Mouse (Mus musculus) gastrocnemius, postnatal 25 days (tissue): ENCODE data around the gene Chil6. TPM values are rescaled to one million over a fixed set of nuclear protein-coding genes. Genes with fewer than 3 reads are reported as not detected.

Experiments
- DNase-seq: peaks from one replicate; pipeline ENCODE4 v3.0.0; 2022
- long read RNA-seq, 2 experiments: library from polyadenylated mRNA; stranded (forward); transcript quantifications; one replicate each; pipeline ENCODE4 v2.0.0; 2021
- total RNA-seq, 2 experiments: library from RNA; stranded (reverse); gene quantifications; 1 replicate in 1 of 2; 2 replicates in 1 of 2; pipeline ENCODE4 v1.2.3; 2021

Gene Chil6
- not detected for total RNA-seq
- long read RNA-seq, experiment 1, result 0 reads
- long read RNA-seq, experiment 2, result 0 reads

DNA sequence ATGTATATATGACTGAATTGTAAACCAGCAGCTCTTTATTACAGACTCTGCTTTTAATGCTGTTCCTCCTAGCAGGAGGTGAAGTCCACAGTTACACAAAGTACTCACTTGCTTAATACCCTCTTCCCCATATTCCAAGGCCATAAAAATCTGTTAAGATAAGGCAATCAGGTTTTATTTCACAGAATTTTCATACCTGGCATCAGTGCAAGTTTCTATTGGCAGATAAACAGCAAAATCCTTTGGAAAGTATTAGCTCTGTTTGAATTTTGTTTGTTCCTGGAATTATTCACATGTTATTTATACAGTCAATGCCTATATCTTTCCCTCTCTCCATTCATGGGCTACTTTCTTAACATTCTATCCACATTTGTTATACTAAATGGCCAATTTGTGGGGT, at the start of gene Chil6:
TSS of gene Chil6 (minus strand) at position 101 of the 400 bp plus-strand sequence.
- no peak for DNase-seq

DNA sequence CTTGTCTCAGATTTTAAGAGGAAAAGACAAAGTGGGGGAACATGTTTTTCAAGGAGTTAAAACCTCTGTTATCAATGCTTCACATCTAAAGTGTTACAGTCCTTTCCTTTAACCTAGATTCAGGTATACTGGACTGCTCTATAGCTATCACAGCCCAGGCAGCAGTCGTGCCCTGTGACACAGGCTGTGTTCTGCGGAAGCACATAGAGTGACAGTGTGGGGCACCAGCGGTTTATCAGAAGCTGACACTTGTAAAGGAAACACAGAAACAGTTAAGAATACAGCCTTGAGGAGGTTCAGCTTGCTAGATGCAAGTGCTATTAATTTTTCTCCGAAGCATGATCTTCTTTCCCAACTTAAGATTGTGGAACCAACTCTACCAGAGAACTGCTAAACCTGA, 46.6 kb upstream of the Chil6 start:
- no peak for DNase-seq

GRCm38 (mm10) chr3:106449567-106449966, 43.6 kb upstream of the Chil6 start:
- no peak for DNase-seq

DNA sequence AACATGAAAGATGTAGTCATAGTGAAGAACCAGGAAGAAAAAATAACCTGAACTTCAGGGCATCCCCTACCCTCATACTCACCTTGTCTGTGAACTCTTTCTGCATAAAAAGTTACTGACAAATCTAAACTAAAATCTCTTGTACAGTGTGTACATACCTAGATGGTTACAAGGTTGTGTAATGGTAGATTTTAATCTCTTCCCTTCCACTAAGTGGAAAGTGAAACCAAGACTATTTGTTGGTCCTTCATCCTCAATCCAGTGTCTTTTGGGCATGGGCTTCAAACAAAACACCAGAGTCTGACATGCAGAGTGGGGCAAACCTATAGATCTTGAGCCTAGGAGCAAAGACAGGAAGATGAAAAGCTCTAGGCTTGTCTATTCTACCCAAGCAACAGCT, 43.0 kb upstream of the Chil6 start:
- no peak for DNase-seq

DNA sequence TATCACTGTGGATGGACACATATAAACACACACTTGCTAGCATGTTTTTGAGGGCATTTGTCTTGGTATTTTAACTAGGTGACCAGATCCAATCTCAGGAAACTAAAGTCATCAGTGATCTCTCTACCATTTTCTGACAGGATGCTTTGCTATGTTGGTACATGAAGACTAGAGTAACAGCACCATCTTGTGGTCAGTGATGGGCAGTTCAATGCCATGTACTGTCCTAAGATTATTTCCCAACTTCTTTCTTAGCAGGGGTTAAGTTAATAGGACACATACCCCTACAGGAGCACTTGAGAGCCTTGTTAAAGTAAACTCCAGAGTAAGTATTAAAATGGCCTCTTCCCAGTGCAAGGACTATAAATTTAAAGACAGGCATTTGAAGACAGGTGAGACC, 42.6 kb upstream of the Chil6 start:
- no peak for DNase-seq

Other genes with a start within 250 kb of the Chil6 start
- gene Chil3, start 238.6 kb downstream of the Chil6 start, total RNA-seq, result not detected
- not detected for gene Chil4, start 186.7 kb downstream of the Chil6 start, total RNA-seq
- under 1 TPM; 0.13 to 0.27 TPM for gene Dennd2d, start 76.2 kb upstream of the Chil6 start, total RNA-seq
- 10 to 100 TPM; 72.5 to 79.3 TPM for gene Dram2, start 141.6 kb upstream of the Chil6 start, total RNA-seq
- gene Cept1, start 141.6 kb upstream of the Chil6 start, total RNA-seq, result 10 to 100 TPM; 15.0 to 19.4 TPM